Mouse (Mus musculus) monocyte, adult 5-6 weeks (primary cell): ENCODE measurements around the gene Spag7. TPM values are rescaled to one million over a fixed set of nuclear protein-coding genes. Genes with fewer than 3 reads are reported as not detected.
A peak's percentile ranks its signal among the peaks of the same experiment; 100 is the strongest.

Experiments
- ATAC-seq: fragments of 153-309, 156-312 bp; replicated peaks from 2 replicates; pipeline ENCODE4 v1.8.0; 2017; ENCODE audit warnings: mild to moderate bottlenecking; ENCODE audit not compliant: low TSS enrichment, insufficient number of reproducible peaks, severe bottlenecking, poor library complexity, low FRiP score
- total RNA-seq: library from RNA; stranded (forward); fragments of 200-1000, 200-491, 200-594 nt; gene quantifications from 3 replicates; pipeline ENCODE4 v1.2.3, GENCODE M21; 2017

The Spag7 gene
- total RNA-seq, 1 experiment from 2014 or later: 78.2 TPM

- 0 out of 2 replicates have a peak, but pooled peaks have one; percentile 14 for ATAC-seq
Measured at GRCm38 (mm10) chr11:70683640-70684039, 14.4 kb upstream of the Spag7 start.

- no peak for ATAC-seq
Measured at GRCm38 (mm10) chr11:70681897-70682581, 12.8 kb upstream of the Spag7 start.

GRCm38 (mm10) chr11:70681170-70681569 lies 12.0 kb upstream of the Spag7 start:
- no peak for ATAC-seq

GRCm38 (mm10) chr11:70679894-70680293 lies 10.7 kb upstream of the Spag7 start:
- ATAC-seq: peak; percentile 96

GRCm38 (mm10) chr11:70679361-70679760 lies 10.1 kb upstream of the Spag7 start:
- no peak for ATAC-seq

- no peak for ATAC-seq
Measured at GRCm38 (mm10) chr11:70678576-70678975, 9.4 kb upstream of the Spag7 start.

- no peak for ATAC-seq
Measured at GRCm38 (mm10) chr11:70678092-70678491, 8.9 kb upstream of the Spag7 start.

- ATAC-seq: no peak
Measured at GRCm38 (mm10) chr11:70674501-70674900, 5.3 kb upstream of the Spag7 start.

- no peak for ATAC-seq
Measured at GRCm38 (mm10) chr11:70674014-70674413, 4.8 kb upstream of the Spag7 start.

GRCm38 (mm10) chr11:70671333-70672047 lies 2.3 kb upstream of the Spag7 start:
- no peak for ATAC-seq

- ATAC-seq: no peak
Measured at GRCm38 (mm10) chr11:70670483-70670882, 1.3 kb upstream of the Spag7 start.

GRCm38 (mm10) chr11:70669582-70670345 lies 548 bp upstream of the Spag7 start:
- ATAC-seq: 0 out of 2 replicates have a peak, but pooled peaks have one; percentile 0

GRCm38 (mm10) chr11:70668335-70668770 lies 863 bp downstream of the Spag7 start:
- ATAC-seq: peak; percentile 10

GRCm38 (mm10) chr11:70667271-70668150 lies 1.7 kb downstream of the Spag7 start:
- ATAC-seq: no peak

GRCm38 (mm10) chr11:70666687-70667086 lies 2.5 kb downstream of the Spag7 start:
- no peak for ATAC-seq

- no peak for ATAC-seq
Measured at GRCm38 (mm10) chr11:70664741-70665140, 4.5 kb downstream of the Spag7 start.

- no peak for ATAC-seq
Measured at GRCm38 (mm10) chr11:70663957-70664356, 5.3 kb downstream of the Spag7 start.

GRCm38 (mm10) chr11:70663101-70663500 lies 6.1 kb downstream of the Spag7 start:
- ATAC-seq: no peak
